Mouse (Mus musculus): ENCODE data around the gene Chuk.
"Not testable (repeated sequence)": the region's sequence is repeated elsewhere in the genome, so short reads cannot be mapped to it uniquely, and the experiment has no call there.

The Chuk gene

DNA sequence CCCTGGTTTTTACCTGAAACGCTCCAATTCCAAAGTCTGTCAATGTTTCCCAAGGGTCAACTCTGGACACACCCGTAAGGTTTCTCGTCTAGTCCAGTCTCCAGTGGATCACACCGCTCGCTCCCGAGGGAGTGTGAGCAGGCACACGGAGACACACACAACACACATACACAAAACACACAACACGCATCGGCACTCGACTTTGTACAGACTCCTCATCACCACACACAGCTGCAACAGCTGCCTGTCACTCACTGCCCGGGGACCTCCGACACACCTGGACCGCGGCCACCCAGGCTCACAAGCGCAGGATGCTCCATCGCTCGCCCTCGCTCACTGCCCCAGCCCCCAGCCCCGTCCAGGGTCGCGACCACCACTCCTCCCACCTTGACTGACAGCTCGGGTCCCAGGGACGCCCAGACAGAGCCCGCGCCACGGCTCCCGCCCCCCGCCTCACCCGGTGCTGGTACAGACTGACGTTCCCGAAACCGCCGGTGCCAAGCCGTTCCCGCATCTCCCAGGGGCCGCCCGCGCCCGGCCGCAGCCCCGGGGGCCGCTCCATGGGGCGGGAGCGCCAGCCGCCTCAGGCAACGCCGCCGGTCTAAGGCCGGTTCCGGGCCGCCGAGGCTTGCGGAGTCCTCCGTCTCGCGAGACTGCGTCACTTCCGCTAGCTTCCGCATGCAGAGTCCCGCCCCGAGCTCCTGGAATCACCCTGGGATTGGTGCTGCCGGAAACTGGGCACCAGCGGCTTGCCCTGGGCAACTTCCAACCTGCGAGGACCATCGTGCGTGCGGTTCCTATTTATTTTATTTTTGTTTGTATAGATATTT is at the start of gene Chuk:
Gene Chuk (minus strand): TSS at position 650 of the 830 bp plus-strand sequence.
- peak; percentile 98 for DNase-seq

DNA sequence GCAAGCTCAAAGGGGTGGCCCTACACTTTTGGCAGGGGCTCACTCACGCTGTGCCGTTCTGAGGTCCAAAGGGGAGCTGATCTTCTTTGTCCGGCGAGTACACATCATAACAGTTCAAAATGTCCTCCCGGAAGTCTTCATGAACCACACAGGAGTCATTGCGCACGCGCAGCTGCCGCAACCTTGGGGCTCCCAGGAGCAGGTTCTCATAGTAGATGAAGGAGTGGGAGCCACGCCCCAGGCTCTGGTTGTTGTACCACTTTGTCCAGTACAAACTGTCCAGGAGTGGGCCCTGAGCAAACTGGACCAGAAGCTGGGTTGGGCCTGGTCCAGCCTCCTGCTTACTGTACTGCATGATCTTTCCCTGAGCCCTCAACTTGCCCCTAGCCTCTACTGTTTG is 49.7 kb upstream of the Chuk start:
- no peak for DNase-seq

DNA sequence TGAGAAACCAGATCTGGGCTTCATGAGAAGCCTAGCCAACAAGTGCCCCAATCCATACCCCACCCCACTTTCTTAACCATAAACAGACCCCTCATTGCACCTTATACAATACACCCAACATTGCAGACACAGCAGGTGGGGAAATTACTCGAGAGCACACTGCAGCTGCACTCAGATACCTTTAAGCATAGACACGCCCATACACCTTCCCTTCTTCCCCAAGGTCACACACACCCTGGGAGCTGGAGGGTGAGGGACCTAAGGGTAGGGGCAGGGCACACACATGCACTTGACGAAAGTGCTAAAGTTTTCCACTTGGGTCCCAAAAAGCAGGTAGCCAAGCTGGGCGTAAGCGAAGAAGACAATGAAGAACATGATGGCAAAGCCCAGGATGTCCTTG is 46.5 kb upstream of the Chuk start:
- DNase-seq, result no peak

DNA sequence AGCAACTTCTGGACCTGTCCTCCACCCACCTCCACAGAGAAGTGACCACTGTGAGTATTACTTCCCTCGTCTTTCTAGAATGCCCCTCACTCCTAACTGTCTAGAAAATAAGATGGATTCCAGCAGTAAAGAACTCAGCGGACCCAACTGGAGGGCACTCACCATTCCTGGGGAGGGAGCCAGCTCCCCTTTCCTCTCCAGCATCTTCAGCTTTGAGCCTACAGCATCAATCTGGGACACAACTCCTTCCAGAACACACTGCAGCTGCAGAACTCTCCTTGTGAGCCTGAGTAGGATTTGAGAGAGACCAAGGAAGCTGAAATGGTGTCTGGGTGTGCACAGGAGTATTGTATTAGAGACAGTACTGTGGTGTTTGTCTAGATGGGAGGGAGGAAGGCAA is 41.7 kb upstream of the Chuk start:
- no peak for DNase-seq

DNA sequence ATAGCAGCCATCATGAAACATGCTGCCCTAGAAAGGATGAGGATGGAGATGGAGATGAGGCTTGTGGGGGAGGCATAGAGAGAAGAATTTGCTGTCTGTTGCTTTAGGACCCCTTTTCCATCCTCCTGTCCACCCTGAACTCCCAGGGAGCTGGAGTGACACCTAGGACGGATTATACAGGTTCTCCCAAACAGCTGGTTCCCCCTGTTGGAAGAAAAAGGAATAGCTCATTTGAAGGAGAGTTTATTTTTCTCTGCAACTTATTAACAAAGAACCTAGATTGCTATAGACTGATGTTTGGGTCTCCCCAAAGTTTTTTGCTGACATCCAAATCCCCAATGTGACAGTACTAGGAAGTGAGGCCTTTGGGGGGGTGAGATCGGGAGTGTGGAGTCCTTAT is 41.1 kb upstream of the Chuk start:
- no peak for DNase-seq

DNA sequence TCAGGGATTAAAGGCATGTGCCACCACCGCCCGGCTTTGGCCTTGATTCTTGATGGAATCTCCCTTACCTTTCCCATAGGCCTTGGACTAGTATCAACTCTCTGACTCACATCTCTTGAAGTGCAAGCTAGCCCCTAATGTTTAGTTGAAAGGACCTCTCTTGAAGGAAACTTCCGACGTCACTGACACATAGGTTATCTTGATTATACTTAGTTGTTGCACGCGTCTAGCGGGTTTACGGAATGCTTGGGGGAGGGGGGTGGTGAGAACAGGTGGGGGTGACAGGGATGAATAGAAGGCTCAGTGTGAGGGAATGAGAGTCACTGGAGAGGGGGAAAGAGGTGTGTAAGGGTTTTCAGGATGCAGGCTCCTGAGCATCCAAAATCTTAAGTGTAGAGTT is 39.7 kb upstream of the Chuk start:
- no peak for DNase-seq

DNA sequence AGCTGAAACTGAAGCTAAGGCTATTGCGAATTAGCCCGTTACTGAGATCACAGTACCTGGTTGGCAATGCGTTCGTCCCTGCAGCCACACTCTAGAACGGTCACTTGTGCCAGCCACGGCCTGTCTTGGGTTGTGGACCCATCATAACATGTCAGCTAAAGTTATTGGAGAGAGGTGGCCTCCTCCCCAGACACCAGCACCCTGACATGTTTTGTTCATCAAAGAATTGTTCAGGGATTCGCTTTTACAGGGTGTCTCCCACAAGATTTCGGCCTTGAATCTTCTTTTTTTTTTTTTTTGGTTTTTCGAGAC is 39.2 kb upstream of the Chuk start:
- no peak for DNase-seq

DNA sequence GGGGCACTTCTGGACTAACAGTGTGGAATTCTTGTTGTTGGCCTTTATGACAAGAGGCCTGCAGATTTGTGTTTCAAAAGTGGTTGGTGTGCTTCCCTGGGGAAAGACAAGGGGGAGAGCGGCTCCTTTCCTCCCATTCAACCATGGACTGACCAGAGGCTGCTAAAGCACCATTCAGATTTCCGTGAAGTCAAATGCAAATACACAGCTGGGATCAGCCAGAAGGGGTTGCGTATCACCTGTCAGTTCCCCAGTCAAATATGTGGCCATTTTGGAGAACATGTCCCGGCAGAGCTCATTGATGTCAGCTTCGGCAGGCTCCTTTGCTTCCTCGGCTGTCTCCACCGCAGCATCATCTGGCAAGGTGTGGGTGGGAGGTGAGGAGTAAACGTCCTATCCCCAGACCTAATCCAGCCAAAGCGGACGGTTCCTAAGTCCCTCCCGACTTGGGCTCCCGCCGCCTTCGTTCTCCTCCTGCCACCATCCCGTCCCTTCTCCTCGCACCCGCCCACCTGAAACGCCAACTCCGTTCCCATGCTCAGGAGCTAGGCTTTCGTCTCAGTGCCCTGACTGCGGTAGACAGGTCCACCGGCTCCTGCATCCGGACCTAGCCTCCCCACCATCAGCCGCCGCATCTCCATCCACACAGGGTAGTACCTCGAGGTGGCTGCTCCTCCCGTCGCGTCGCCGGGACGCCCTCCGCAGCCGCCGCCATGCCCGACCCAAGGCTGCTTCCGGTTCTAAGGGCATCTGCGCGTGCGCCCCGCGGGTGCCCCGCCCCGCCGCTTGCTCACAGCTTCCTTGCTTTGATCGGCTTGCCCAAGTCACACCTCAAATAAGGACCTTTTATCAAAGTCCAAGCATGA is 38.7 kb upstream of the Chuk start, which contains the start of gene Bloc1s2:
Gene Bloc1s2 (minus strand): TSS at position 745 of the 866 bp plus-strand sequence.
- peak; percentile 92 for DNase-seq

DNA sequence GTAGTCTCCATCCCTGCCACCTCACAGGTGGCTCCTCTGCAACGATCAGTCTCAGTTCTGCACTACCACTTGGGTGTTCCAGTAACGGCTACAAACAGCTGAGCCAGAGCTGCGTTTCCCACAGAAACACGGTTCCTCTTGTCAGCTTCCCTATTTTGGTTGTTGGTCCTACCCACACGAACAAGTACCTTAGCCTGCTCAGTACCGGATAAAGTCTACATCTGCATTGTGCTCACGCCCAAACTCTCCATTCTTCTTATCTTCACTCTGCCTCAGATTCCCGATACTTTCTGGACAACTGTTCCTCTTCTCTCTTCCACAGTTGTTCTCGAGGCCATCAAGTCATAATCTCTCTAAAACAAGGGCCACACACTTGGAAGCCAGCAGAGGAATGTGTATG is 37.1 kb upstream of the Chuk start:
- no peak for DNase-seq

DNA sequence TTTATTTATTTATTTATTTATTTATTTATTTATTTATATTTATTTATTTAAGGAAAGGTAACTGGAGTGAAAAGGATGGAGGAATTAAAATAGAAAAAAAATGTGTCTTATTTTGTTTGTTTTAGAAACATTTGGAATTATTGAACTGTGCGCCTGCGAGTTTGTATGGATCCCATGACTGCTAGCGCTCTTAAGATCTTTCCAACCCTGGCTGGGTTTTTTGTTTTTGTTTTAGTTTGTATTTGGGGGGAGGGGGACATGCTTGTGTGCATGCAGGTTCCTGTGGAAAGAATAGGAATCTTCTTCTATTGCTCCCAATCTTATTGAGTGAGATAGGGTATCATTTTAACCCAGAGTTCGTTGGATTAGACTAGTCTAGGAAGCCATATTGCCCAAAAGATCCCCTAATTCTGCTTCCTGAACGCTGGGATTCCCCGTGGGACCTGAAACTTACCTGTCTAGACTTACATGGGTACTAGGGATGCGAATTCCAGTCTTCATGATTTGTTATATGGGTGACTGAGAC is 28.7 kb upstream of the Chuk start:
- no peak for DNase-seq

DNA sequence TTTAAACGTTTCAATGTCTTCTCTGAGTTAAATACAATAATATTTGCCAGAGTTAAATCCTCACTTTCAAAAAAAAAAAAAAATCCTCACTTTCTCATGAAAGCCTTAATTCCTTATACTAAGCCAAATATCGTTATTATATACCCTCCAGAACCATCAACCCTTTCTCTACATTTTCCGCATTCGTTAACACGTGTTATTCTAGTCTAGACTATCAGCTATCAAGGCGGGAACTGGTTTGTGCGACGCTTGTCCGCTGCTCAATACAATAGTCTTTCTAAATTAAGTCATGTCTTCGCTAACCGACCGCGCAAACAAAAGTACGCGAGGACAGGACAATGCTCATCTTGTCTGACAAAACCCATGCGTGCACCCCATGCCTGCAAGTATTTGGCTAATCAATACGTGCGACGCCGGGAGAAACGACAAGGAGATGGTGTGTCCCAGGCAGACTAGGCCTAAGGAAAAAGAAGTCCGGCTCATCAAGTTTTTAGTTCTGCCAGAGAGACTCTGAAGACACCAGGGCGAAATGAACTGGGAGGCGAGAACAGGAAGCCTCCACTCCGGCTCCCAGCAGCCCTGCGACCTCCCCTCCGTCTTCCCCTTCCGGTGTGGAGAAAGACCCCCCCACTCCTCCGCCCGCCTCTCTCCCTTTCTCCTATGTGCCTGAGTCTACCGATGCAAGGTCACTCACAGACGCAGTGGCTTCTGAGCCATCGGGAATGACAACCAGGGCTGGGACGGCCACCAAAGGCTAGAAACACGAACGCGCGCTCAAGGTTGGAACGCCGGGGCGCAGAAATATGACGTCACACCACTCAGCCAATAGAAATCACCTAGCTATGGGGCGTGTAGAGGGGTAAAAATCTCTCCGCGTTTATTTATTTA is 28.0 kb upstream of the Chuk start, which contains the start of gene Cwf19l1:
Gene Cwf19l1 (minus strand): TSS at position 805 of the 888 bp plus-strand sequence.
- DNase-seq, result peak; percentile 92

DNA sequence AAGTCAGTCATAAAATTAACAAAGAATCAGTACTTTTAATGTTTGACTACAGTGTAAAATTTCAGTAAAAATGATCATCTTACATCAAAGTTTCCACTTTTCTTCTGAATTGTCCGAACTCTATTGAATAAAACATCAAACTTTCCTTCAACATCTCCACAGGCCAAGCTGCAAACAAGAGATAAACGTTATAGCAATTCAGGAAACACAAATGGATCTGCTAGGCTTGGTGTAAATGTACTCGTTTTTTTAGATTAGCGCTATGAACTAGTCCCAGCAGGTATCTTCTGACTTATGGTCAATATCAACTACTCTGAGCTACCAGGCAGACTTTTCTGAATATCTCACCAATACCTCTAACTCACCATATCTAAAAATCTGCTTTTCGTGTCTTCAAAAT is 25.6 kb upstream of the Chuk start:
- no peak for DNase-seq

DNA sequence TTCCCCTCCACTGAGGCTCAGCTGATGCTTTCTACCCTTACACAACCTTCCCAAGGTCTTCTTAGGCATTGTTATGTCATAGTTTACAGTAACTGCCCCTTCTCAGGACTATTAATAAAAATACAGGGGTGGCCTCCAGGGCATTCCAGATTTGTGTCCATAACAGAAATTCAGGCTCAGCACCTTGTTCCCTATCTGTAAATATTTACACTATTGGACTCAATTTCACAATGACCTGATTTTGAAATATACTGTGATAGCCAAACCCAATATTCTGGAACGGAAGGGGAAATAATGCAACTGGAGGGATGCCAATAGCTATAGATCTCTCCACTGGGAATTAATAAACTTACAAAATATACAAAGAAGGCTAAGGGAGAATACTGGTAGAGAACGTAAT is 21.3 kb upstream of the Chuk start:
- DNase-seq, result no peak

DNA sequence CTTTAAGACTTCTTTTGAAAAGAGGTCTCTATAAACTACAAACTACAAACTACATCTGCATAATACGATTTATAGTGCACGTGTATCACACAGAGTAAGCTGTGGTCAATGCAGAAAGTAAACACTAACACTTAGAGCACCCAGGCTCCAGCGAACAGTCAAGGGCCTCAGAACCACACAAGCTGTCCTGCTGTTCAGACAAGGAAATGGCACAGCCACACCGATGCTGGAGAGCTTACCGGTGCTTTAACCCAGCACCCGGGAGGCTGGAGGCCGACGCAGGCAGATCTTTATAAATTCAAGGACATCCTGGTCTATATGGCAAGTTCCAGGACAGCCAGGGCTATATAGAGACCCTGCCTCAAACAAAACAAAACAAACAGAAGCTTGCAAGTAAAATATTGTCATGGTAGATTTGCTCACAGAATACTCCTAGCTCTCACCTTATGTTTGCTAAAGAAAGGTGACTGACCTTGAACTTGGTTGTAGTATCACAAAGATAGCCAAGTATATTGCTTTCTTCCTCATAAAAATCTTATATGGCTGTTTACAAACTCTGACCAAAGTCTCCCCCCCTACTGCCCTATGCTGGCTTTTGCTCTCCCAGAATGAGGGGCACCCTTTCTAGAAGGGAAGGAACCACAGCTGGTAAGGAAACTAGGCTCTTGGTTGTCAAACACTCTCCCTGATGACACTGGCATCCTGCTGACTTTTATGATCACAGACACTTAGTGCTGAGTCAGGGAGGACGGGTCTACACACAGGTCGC is 20.6 kb upstream of the Chuk start:
- DNase-seq, result no peak

DNA sequence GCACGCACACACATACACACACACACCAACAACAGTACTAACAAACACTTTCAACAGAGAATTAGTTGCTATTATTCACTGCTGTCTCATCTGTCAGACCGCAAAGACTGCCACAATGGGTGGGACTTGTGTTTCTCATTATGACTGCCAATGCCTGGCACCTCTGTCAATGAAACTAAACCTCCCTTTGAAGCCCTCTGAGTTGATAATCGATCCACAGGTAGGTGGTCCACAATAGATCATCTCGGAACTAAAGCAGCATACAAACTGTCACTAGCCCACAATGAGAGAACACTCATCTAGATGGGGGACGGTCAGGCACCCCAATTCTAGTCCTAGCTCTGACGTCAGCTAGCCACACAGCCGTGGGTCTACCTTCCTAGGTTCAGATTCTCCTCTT is 13.9 kb upstream of the Chuk start:
- no peak for DNase-seq

DNA sequence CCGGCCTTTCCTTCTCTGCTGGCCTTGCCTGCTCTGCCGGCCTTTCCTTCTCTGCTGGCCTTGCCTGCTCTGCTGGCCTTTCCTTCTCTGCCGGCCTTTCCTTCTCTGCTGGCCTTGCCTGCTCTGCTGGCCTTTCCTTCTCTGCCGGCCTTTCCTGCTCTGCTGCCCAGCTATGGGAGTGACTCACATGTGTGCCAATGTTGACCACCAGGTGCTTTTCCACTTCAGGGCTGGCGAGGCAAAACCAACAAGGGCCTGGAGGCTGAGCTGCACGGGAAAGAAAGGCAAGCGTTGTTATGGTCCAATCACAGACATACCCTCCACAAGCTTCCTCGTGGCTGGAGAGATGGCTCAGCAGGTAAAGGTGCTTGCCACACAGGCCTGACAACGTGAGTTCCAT is 13.4 kb upstream of the Chuk start:
- DNase-seq, result not testable (repeated sequence)

DNA sequence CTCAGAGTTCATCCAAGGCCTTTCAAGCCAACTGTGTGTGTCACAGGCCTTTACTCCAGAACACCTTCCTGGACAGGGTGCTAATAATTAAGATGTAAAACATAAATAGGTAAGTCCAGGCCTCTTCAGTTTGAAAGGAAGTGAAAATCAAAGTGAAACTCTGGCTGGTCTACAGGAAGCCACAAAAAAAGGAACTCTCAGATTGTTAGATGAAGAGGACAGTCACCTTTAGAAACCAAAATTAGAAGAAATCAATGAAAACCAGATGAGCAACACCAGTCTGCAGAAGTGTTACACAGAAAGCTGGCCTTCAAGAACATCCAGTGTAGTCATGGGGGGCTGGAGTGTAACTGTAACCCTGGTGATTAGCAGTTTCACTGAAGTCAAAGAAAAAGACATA is 10.5 kb upstream of the Chuk start:
- DNase-seq, result no peak

DNA sequence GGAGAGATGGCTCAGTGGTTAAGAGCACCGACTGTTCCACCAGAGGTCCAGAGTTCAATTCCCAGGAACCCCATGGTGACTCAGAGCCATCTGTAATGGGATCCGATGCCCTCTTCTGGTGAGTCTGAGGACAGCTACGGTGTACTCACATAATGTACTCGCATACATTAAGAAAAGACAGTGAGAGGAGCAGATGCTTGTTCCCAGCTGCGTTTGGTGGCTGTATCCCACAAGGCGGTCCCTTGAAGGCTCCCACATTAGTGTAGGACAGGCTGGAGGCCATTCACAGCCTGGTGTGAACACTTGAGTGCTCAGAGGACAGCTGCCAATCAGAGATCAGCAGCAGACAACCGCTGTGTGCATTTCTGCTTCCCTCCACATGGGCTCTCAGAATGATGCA is 4.4 kb upstream of the Chuk start:
- DNase-seq, result no peak

DNA sequence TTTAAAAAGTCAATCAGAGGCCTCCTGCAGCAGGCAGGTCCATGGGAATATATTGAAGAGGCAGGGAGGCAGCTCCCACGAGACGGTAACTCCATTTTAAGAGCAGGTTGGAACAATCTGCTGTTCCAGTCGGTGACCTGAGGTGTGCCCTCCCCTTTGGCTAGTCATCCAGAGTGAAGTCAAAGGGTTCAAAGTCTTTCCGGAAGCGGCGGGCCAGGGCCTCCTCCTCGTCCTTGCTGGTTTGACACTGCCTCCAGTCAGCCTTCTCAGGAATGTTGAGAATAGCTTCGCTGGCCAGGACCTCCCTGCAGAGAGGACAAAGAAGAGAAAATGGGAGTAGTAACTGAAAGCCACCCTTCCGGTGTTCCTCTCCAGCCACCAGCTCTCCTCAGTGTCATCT is 3.1 kb upstream of the Chuk start:
- DNase-seq, result peak; percentile 78

DNA sequence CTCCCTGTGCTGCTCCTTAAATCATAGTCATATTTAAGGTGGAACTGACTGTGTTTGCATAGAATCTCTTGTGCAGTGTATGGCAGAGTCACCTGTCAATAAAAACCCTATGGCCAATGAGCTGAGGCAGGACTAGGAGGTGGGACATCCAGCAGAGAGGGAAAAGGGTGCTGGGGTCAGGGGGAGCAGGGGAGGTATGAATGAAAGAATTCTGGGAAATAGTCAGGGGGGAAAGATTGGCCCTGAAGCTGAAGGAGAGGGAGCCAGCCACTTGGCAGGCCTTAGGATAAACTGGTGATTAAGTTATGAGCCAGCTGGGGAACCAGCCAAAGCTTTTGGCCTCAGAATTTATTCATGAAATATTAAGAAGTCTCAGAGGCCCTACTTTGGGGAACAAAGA is 1.7 kb upstream of the Chuk start:
- peak; percentile 20 for DNase-seq

DNA sequence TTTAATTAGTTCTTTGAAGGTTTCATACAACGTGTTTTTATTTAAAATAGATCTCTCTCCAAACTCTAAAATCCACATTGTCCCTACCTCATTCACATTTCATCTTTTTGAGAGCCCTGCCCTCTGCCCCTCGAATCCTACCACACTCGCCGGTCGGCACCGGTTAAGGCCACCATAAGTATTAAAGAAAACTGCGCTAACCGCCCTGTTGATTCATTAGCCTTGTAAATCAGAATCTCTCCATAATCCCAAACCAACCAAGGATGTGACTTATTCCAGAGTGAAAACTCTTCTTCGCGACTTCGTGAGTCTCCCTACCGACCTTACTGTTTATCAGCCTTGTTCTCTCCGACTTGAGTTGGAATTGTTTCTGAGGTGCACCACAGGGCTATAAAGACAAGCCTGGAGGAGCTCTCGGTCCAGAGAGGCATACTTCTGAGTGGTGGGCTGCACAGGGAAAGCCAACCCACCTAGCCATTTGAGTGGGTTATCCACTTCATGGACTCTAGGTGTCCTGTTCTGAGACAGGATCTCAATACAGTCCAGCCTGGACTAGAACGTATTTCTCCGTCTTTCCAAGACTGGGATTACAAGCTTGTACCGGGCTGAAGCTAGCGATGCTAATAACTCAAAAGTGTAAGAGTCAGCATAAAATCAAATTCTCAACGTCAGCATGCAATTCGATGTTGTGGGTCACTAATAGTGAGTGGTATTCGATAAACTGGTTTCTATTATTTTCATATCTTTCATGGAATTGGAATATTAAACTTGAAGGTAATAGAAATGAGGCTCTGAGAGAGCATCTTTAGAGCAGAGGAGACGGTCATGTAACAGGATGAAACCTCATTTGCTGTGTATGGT is 611 bp upstream of the Chuk start:
- DNase-seq, result no peak

All from kidney, postnatal 14 days (tissue).